Comparison of ENCODE assay signal across 12 mouse cellular contexts in genomic region chr9:106319095-106319494, GRCm38 (mm10). TPM values are rescaled to one million over a fixed set of nuclear protein-coding genes. Genes with fewer than 3 reads are reported as not detected.
DNase-seq lines count a peak whose midpoint lies in the region; ATAC-seq and TF ChIP-seq lines count a peak whose summit lies in the region.
"Had no signal": no experiment of that assay in that cellular context is flagged by ENCODE, and none has a peak within 500 bp of the region (broad histone marks: within the 10 kb centered on the region; RNA-seq: fewer than 3 reads in every experiment).

No protein-coding gene starts in this region.

- 25% methylated on average over 2 of the region's 2 CpGs for WGBS in kidney, postnatal 0 days
- WGBS in heart, embryonic 16.5 days = 14% methylated on average over 2 of the region's 2 CpGs

- no peaks in the 10 kb centered on the region for H3K4me1 ChIP-seq in kidney, postnatal 0 days (replicated peaks; ENCODE audit: insufficient read depth, low read length)
- peaks cover 24% of the 10 kb centered on the region for H3K4me1 ChIP-seq in heart, embryonic 16.5 days (ENCODE audit: control insufficient read depth, insufficient read depth, low read length)

- no peak overlapping the region for H3K4me2 ChIP-seq in kidney, postnatal 0 days (ENCODE audit: low read length)
- H3K4me2 ChIP-seq in heart, embryonic 16.5 days (ENCODE audit: low read depth, low read length) = no peak overlapping the region

- no peaks in the 10 kb centered on the region for H3K27me3 ChIP-seq in kidney, postnatal 0 days (ENCODE audit: insufficient read depth, low read length)
- no peaks in the 10 kb centered on the region for H3K27me3 ChIP-seq in heart, embryonic 16.5 days (ENCODE audit: control insufficient read depth, insufficient read depth, low read length)

- no peak overlapping the region for H3K27ac ChIP-seq in kidney, postnatal 0 days
- peak overlapping the region; percentile 74 for H3K27ac ChIP-seq in heart, embryonic 16.5 days (ENCODE audit: low read length)
- H3K27ac ChIP-seq: hindbrain, postnatal 0 days had no signal

- ATAC-seq in kidney, postnatal 0 days (replicated peaks; ENCODE audit: low FRiP score, low read depth) = no peak
- peak; percentile 65 for ATAC-seq in heart, embryonic 16.5 days (replicated peaks; ENCODE audit: extremely low read depth, insufficient read depth, low FRiP score)
- ATAC-seq: hindbrain, postnatal 0 days had no signal

- DNase-seq in kidney, postnatal 0 days (ENCODE audit: low spot score) = peak; percentile 28
- DNase-seq in kidney, adult 11 months = no peak
- peak; percentile 49 for DNase-seq in adrenal gland, postnatal 14 days
- peak; percentile 34 for DNase-seq in embryo, embryonic 10.5 days (ENCODE audit: low spot score)
- DNase-seq in gastrocnemius, postnatal 25 days = no peak
- DNase-seq in cerebellum, adult 9-10 months = no peak
- no peak for DNase-seq in thymus, postnatal 36 days
- DNase-seq: cerebellum, postnatal 10 days; retina, postnatal 1 day had no signal

- no peaks in the 10 kb centered on the region for H3K36me3 ChIP-seq in kidney, postnatal 0 days (ENCODE audit: insufficient read depth, low read length)
- no peaks in the 10 kb centered on the region for H3K36me3 ChIP-seq in heart, embryonic 16.5 days (ENCODE audit: control insufficient read depth, insufficient read depth)

- H3K4me3 ChIP-seq in kidney, postnatal 0 days (replicated peaks; ENCODE audit: low read depth, low read length) = no peak overlapping the region
- H3K4me3 ChIP-seq in heart, embryonic 16.5 days (ENCODE audit: low read length) = no peak overlapping the region
- H3K4me3 ChIP-seq: myocyte had no signal

- no peak overlapping the region for H3K9ac ChIP-seq in kidney, postnatal 0 days (ENCODE audit: low read depth, low read length)
- H3K9ac ChIP-seq in heart, embryonic 16.5 days (ENCODE audit: low read length) = 0 out of 2 replicates have a peak overlapping the region, but pooled peaks have one; percentile 8

- TF ChIP-seq CTCF in kidney, postnatal 0 days (IDR thresholded peaks at IDR 0.05; ENCODE audit: low read depth) = no peak

- H3K9me3 ChIP-seq in kidney, postnatal 0 days (replicated peaks; ENCODE audit: low read length) = no peaks in the 10 kb centered on the region
- H3K9me3 ChIP-seq in heart, embryonic 16.5 days (replicated peaks; ENCODE audit: control insufficient read depth, low read length) = no peaks in the 10 kb centered on the region

RNA-seq across cellular contexts. Expression of gene Poc1a, which starts 38.2 kb away (rescaled TPM):
- polyA plus RNA-seq in kidney, postnatal 0 days (2015; fragmentation: Nextera tagmentation; extraction: Ambion mirVana) = 13.1 and 14.5 TPM in 2 replicates
- 7.9 and 8.3 TPM in 2 replicates for total RNA-seq in adrenal gland, postnatal 14 days (2021)
- 29.3 and 30.6 TPM in 2 replicates for polyA plus RNA-seq in heart, embryonic 16.5 days (2015; fragmentation: Nextera tagmentation; extraction: Ambion mirVana)
- total RNA-seq in gastrocnemius, postnatal 25 days (2021) = 1 to 10 TPM in 1 of 2 experiments, under 1 TPM in 1; 0.90 to 2.1 TPM

RNA-seq across cellular contexts. Expression of gene Dusp7, which starts 49.3 kb away (rescaled TPM):
- polyA plus RNA-seq in kidney, postnatal 0 days (2015; fragmentation: Nextera tagmentation; extraction: Ambion mirVana) = 15.1 and 15.8 TPM in 2 replicates
- total RNA-seq in adrenal gland, postnatal 14 days (2021) = 21.1 and 26.0 TPM in 2 replicates
- polyA plus RNA-seq in heart, embryonic 16.5 days (2015; fragmentation: Nextera tagmentation; extraction: Ambion mirVana) = 7.9 and 10.2 TPM in 2 replicates
- total RNA-seq in gastrocnemius, postnatal 25 days (2021) = 10 to 100 TPM; 13.8 to 31.7 TPM

Comparison
In these comparisons a context has a peak if more than half of its experiments do, and no peak if none do; other contexts are left out.
1. DNase-seq: peak in kidney, postnatal 0 days (single experiment), adrenal gland, postnatal 14 days (single experiment) and embryo, embryonic 10.5 days (single experiment); none in kidney, adult 11 months (single experiment), gastrocnemius, postnatal 25 days (single experiment), cerebellum, adult 9-10 months (single experiment) and thymus, postnatal 36 days (0 of 2).